Mouse (Mus musculus): ENCODE measurements around the gene Fbxl21. TPM values are rescaled to one million over a fixed set of nuclear protein-coding genes. Genes with fewer than 3 reads are reported as not detected.
A peak's percentile ranks its signal among the peaks of the same experiment; 100 is the strongest.

Fbxl21 gene
- polyA plus RNA-seq, 1 experiment: 2.1 TPM

DNA sequence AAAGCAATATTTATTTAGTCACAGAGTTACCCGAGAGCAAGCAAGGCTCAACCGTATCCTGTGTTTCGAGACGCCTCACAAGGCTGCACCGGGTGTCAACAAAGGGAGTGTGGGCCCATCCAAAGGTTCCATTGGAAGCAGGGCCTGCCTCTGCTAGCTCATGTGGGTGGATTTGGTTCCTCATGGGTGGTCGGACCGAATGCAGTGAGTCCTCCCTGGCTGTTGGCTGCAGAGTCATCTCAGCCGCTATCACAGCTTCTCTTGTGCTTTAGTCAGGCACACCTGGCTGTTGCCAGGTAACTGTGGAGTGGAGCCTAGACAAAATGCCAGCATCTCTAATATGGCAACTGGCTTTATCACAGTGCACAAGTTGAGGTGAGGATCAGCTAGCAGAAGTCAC is 21.6 kb upstream of the Fbxl21 start:
- H3K27ac ChIP-seq (ENCODE audit: insufficient read depth, low read depth, low read length): no peak overlapping the region
- no peak overlapping the region for H3K4me3 ChIP-seq (ENCODE audit: insufficient read depth, low read length)
- TF ChIP-seq CTCF (IDR thresholded peaks at IDR 0.05; ENCODE audit: low read depth, low read length): no peak
- no peak for TF ChIP-seq POLR2A (IDR thresholded peaks at IDR 0.05; ENCODE audit: borderline replicate concordance, low read depth, low read length)
- H3K4me1 ChIP-seq (ENCODE audit: control insufficient read depth, insufficient read depth, low read length): no peaks in the 10 kb centered on the region

DNA sequence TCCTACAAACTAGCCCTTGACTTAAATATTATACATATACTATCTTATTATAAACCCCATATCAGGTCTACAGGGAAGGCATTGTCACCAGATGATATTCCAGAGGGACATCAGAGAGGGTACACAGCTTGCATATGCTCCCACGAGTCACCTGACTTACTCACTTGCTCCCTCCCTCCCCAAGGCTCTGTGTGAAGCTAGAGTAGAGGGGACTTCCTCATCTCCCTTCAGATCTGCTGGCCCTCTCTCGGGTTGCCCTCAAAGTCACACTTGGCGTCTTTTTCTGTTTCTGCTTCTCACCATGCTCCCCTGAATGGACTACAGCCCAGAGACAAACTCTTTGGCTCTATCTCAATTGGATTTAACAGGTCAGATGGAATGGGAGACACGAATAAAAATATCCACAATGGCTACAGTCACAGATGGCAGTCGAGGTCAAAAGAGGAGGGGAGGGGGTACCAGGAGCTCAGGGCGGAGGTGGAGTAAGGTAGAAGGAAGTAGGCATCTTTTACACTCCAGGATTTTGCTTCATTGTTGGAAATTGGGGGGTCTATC is 20.3 kb upstream of the Fbxl21 start:
- Histone ChIP-seq H3K4me1 (ENCODE audit: control insufficient read depth, insufficient read depth, low read length) (no peaks in the 10 kb centered on the region), H3K27ac (ENCODE audit: insufficient read depth, low read depth, low read length) (no peak overlapping the region)

DNA sequence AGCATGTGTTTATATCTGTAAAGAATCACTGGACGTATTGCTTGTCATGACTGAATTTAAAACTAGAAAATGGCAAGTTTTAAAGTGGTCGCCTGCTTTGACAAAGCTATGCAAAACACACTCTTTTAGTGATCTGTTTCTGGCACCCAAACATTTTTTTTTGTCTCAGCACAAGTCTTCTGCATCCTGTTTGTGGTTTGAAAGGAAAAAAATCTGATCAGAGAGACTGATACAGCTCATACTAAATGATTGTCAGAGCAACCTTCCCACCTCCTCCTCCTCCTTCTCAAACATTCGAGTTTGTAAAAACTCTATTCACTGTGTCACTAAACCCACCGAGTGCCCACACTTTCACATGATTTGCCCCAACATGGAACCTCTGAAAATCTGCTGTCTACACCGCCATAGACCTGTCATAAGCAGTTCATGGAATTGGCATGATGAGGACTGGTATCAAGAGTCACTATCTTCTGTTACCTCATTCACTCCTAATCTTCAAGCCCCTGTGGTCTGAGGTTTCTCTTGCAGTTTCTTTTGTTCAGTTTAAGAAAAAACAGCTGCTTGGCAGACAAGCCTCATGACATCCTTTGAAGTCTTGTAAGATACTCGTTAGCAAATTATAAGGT is 15.3 kb upstream of the Fbxl21 start:
- TF ChIP-seq CTCF (IDR thresholded peaks at IDR 0.05; ENCODE audit: low read depth, low read length): no peak
- no peak for TF ChIP-seq POLR2A (IDR thresholded peaks at IDR 0.05; ENCODE audit: borderline replicate concordance, low read depth, low read length)
- H3K27ac ChIP-seq (ENCODE audit: insufficient read depth, low read depth, low read length): no peak overlapping the region
- no peak overlapping the region for H3K4me3 ChIP-seq (ENCODE audit: insufficient read depth, low read length)
- H3K4me1 ChIP-seq (ENCODE audit: control insufficient read depth, insufficient read depth, low read length): no peaks in the 10 kb centered on the region

More for the DNA sequence above, 20.3 kb upstream of the Fbxl21 start:
- no peak overlapping the region for H3K4me3 ChIP-seq (ENCODE audit: insufficient read depth, low read length)
- TF ChIP-seq POLR2A (IDR thresholded peaks at IDR 0.05; ENCODE audit: borderline replicate concordance, low read depth, low read length): no peak
- TF ChIP-seq CTCF (IDR thresholded peaks at IDR 0.05; ENCODE audit: low read depth, low read length): no peak

DNA sequence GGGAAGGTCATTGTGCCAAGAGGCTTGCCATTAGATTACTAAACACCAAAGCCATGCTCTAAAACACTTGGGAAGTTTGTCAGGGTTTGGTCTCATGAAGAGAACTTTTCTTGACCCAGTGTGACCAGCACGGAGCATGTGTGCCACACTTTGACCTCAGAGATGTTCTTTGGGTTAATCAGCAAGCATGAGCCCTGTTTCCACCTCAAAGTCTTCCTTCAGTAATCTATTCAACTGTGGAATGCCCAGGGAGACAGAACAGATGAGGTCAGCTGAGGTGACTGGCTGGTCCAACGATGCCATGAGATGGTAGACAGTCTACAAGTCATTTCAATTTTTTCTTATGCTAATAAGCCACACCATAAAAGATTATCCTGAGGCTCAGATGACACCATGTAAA is 12.5 kb upstream of the Fbxl21 start:
- Histone ChIP-seq H3K4me3 (ENCODE audit: insufficient read depth, low read length) (no peak overlapping the region), H3K4me1 (ENCODE audit: control insufficient read depth, insufficient read depth, low read length) (no peaks in the 10 kb centered on the region), H3K27ac (ENCODE audit: insufficient read depth, low read depth, low read length) (no peak overlapping the region)
- TF ChIP-seq POLR2A (IDR thresholded peaks at IDR 0.05; ENCODE audit: borderline replicate concordance, low read depth, low read length): no peak
- TF ChIP-seq CTCF (IDR thresholded peaks at IDR 0.05; ENCODE audit: low read depth, low read length): no peak

DNA sequence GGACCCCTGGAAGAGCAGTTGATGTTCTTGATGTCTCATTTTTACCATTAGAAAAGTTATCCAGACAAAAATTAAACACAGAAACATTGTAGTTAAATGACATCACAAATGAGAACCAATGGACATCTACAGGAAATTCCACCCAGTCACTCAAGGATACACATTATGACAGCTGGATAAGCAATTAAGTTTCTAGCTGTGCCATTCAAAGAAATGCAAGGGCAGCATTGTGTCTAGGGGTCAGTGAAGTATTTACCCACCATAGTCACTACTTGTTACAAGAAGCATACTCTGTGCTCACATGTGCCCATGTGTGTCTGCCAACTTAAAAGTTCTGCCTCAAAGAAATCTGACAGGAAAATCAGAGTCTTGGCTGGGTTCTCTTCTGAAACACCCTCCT is 8.7 kb upstream of the Fbxl21 start:
- no peaks in the 10 kb centered on the region for H3K4me1 ChIP-seq (ENCODE audit: control insufficient read depth, insufficient read depth, low read length)
- no peak overlapping the region for H3K4me3 ChIP-seq (ENCODE audit: insufficient read depth, low read length)
- TF ChIP-seq CTCF (IDR thresholded peaks at IDR 0.05; ENCODE audit: low read depth, low read length) (no peak), POLR2A (IDR thresholded peaks at IDR 0.05; ENCODE audit: borderline replicate concordance, low read depth, low read length) (no peak)
- H3K27ac ChIP-seq (ENCODE audit: insufficient read depth, low read depth, low read length): no peak overlapping the region

DNA sequence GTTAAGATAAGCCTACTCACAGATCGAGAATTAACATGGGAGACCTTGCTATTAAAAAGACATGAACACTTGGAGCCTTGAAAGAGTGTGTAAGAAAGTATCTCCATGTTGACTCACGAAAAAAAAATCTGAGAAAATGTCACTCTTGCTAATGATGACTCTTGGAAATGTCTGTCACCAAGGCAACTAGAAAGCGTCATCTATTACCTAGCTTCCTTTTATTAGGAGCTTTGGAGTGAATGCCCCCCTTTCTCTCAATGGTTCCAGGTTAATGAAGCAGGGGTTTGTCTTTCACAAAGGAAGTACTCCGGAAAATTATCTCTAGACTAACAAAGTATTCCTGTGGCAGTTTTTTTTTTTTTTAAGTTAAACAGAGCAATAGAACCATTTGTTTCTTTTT is 6.0 kb upstream of the Fbxl21 start:
- TF ChIP-seq POLR2A (IDR thresholded peaks at IDR 0.05; ENCODE audit: borderline replicate concordance, low read depth, low read length) (no peak), CTCF (IDR thresholded peaks at IDR 0.05; ENCODE audit: low read depth, low read length) (no peak)
- H3K4me3 ChIP-seq (ENCODE audit: insufficient read depth, low read length): no peak overlapping the region
- no peaks in the 10 kb centered on the region for H3K4me1 ChIP-seq (ENCODE audit: control insufficient read depth, insufficient read depth, low read length)
- no peak overlapping the region for H3K27ac ChIP-seq (ENCODE audit: insufficient read depth, low read depth, low read length)

DNA sequence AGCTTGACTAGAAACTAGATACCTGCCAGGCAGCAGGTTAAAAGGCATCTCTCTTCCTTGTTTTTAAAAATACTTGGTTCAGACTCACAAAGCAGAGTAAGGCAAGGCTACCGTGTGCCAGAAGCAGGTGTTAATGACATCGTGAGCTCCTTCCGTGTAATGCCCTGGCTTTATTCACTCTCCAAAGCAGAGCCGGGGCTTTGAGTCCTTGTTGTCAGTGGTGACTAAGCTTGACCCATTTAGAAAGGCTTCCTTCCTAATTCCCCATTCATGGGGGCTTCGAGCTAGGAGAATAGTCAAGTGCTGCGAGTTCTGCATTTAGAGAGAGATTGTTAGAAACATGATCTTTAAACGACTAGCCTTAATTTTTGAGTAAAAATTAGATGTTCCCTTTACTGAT is 5.5 kb upstream of the Fbxl21 start:
- Histone ChIP-seq H3K4me3 (ENCODE audit: insufficient read depth, low read length) (no peak overlapping the region), H3K4me1 (ENCODE audit: control insufficient read depth, insufficient read depth, low read length) (no peaks in the 10 kb centered on the region), H3K27ac (ENCODE audit: insufficient read depth, low read depth, low read length) (no peak overlapping the region)
- TF ChIP-seq POLR2A (IDR thresholded peaks at IDR 0.05; ENCODE audit: borderline replicate concordance, low read depth, low read length) (no peak), CTCF (IDR thresholded peaks at IDR 0.05; ENCODE audit: low read depth, low read length) (no peak)

DNA sequence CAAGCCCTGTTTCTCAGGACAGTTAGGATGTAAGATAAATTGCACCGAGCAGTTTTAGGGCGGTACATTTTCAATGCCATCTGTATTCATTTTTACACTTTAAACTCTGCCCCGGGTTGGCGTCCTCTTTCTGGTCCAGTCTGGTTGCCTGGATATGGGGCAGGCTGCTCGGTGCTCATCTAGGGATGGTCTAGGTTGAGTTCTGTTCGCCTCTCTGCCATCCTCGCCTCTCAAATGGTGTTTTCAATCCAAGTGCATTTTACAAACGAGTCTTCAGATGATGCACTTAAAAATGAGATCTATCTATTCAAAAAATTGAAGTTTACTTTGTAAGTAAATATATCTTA is 522 bp downstream of the Fbxl21 start:
- H3K4me3 ChIP-seq (ENCODE audit: insufficient read depth, low read length): peak overlapping the region; percentile 90
- H3K27ac ChIP-seq (ENCODE audit: insufficient read depth, low read depth, low read length): no peak overlapping the region
- TF ChIP-seq POLR2A (IDR thresholded peaks at IDR 0.05; ENCODE audit: borderline replicate concordance, low read depth, low read length) (no peak), CTCF (IDR thresholded peaks at IDR 0.05; ENCODE audit: low read depth, low read length) (no peak)
- H3K4me1 ChIP-seq (ENCODE audit: control insufficient read depth, insufficient read depth, low read length): no peaks in the 10 kb centered on the region

DNA sequence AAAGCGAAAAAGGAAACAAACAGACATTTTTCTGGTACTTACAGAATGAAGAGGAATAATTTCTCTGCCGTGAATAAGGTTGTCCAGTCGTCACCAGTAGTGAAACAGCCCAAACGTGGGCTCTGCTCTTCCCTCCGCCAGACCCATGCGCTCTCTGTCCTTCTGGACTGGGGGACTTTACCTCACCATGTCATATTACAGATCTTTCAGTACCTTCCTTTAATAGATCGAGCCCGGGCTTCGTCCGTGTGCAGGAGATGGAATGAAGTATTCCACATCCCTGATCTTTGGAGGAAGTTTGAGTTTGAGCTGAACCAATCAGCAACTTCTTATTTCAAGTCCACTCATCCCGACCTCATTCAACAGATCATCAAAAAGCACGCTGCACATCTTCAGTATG is 4.6 kb downstream of the Fbxl21 start:
- peaks cover 4% of the 10 kb centered on the region for H3K4me1 ChIP-seq (ENCODE audit: control insufficient read depth, insufficient read depth, low read length)
- TF ChIP-seq POLR2A (IDR thresholded peaks at IDR 0.05; ENCODE audit: borderline replicate concordance, low read depth, low read length) (no peak), CTCF (IDR thresholded peaks at IDR 0.05; ENCODE audit: low read depth, low read length) (no peak)
- no peak overlapping the region for H3K27ac ChIP-seq (ENCODE audit: insufficient read depth, low read depth, low read length)
- no peak overlapping the region for H3K4me3 ChIP-seq (ENCODE audit: insufficient read depth, low read length)

DNA sequence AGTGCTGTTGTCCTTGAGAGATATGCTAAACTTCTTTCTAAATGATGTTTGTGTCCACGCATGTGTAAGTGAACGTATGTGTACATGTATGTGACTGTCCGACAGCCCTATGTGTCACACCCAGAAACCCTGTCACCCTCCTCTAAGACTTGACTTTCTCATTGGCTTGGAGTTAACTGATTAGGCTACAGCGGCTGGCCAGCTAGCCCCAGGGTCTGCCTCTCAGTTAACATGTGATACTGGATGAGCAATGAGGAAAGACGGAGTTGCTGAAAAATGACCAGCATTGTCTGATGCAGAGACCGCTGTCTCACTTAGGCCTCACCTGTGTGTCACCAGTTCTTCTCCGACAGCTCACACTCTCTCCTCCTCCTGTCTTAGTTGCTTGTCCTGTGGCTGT is 5.6 kb downstream of the Fbxl21 start:
- Histone ChIP-seq H3K27ac (ENCODE audit: insufficient read depth, low read depth, low read length) (no peak overlapping the region), H3K4me3 (ENCODE audit: insufficient read depth, low read length) (no peak overlapping the region), H3K4me1 (ENCODE audit: control insufficient read depth, insufficient read depth, low read length) (peaks cover 4% of the 10 kb centered on the region)
- TF ChIP-seq POLR2A (IDR thresholded peaks at IDR 0.05; ENCODE audit: borderline replicate concordance, low read depth, low read length): no peak
- no peak for TF ChIP-seq CTCF (IDR thresholded peaks at IDR 0.05; ENCODE audit: low read depth, low read length)

Measured in bone marrow macrophage, adult 2 months (primary cell).